Mouse (Mus musculus): ENCODE data around the gene Rfx5. TPM values are rescaled to one million over a fixed set of nuclear protein-coding genes. Genes with fewer than 3 reads are reported as not detected.

Gene Rfx5
- polyA plus RNA-seq, 1 experiment, result 3.5 TPM

- H3K36me3 ChIP-seq (ENCODE audit: control insufficient read depth, insufficient read depth), result no peaks in the 10 kb centered on the region
- no peak overlapping the region for H3K4me3 ChIP-seq
- H3K79me2 ChIP-seq (ENCODE audit: control insufficient read depth, insufficient read depth), result no peaks in the 10 kb centered on the region
- TF ChIP-seq USF1 (IDR thresholded peaks at IDR 0.05; ENCODE audit: low read depth) (no peak), MAX (IDR thresholded peaks at IDR 0.05; ENCODE audit: low read depth) (no peak), MYOG (IDR thresholded peaks at IDR 0.05; ENCODE audit: control insufficient read depth in 1 of 3, insufficient read depth in 1 of 3, insufficient read length in 2 of 3, low read depth in 2 of 3) (no peak), MYOD1 (IDR thresholded peaks at IDR 0.05; ENCODE audit: control insufficient read depth in 1 of 3, insufficient read length in 2 of 3, low read depth in 2 of 3) (no peak), SRF (IDR thresholded peaks at IDR 0.05; ENCODE audit: control insufficient read depth, insufficient read length, low read depth) (no peak), E2F4 (IDR thresholded peaks at IDR 0.05; ENCODE audit: insufficient read depth) (no peak), POLR2AphosphoS2 (IDR thresholded peaks at IDR 0.05; ENCODE audit: insufficient read length, low read depth) (no peak), TCF12 (IDR thresholded peaks at IDR 0.05; ENCODE audit: insufficient read depth, poor library complexity, severe bottlenecking) (no peak), POLR2A (IDR thresholded peaks at IDR 0.05; ENCODE audit: insufficient read length, low read depth) (no peak), TCF3 (IDR thresholded peaks at IDR 0.05; ENCODE audit: insufficient read length, low read depth) (no peak), CEBPB (IDR thresholded peaks at IDR 0.05; ENCODE audit: insufficient read depth, poor library complexity, severe bottlenecking) (no peak), REST (IDR thresholded peaks at IDR 0.05; ENCODE audit: insufficient read depth, insufficient read length) (no peak)
- no peaks in the 10 kb centered on the region for H3K27me3 ChIP-seq (ENCODE audit: control insufficient read depth, insufficient read depth, insufficient read length)
- no peak overlapping the region for H3K4me2 ChIP-seq (ENCODE audit: low read depth)
- H3ac ChIP-seq (ENCODE audit: control insufficient read depth, insufficient read length), result no peak overlapping the region
Measured at GRCm38 (mm10) chr3:94959871-94960270, 6.0 kb downstream of the Rfx5 start.

DNA sequence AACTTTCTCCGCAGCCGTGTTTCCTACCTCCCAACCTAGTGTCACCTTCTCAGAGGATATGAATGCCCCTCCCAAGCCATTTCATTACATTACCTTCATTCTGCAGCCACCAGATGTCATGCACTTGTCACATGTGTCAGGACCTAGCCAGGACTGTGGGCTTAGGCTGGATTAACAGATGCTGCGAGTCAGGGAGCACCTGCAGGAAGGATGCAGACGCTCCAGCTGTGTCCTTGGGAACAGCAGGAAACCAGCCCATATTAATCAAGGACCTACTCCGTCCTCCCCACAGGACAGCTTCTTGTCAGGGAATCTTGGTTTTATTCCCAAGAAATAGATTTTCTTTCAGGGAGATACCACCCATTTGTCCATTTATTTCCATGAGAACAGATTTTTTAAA lies 6.4 kb downstream of the Rfx5 start:
- no peak overlapping the region for H3K4me3 ChIP-seq
- no peaks in the 10 kb centered on the region for H3K27me3 ChIP-seq (ENCODE audit: control insufficient read depth, insufficient read depth, insufficient read length)
- no peaks in the 10 kb centered on the region for H3K79me2 ChIP-seq (ENCODE audit: control insufficient read depth, insufficient read depth)
- H3ac ChIP-seq (ENCODE audit: control insufficient read depth, insufficient read length), result no peak overlapping the region
- no peak overlapping the region for H3K4me2 ChIP-seq (ENCODE audit: low read depth)
- TF ChIP-seq POLR2AphosphoS2 (IDR thresholded peaks at IDR 0.05; ENCODE audit: insufficient read length, low read depth) (peak; percentile 30), USF1 (IDR thresholded peaks at IDR 0.05; ENCODE audit: low read depth) (no peak)
- no peaks in the 10 kb centered on the region for H3K36me3 ChIP-seq (ENCODE audit: control insufficient read depth, insufficient read depth)

DNA sequence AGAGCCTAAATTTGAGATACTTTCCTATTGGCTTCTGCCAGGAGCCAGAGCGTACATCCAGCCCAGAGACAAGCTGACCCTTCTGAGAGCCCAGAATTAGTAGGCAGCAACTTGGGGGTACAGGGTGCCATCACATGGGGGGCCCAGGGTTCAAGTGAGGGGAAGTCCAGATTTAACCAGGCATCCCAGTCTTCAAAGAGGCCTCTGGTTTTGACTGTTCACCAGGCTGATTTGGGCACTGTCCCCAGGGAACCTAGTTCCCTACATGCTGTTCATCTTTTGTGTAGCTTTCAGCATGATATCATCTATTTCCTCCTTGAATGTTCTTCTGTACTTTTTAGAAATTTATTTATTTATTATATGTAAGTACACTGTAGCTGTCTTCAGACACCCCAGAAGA lies 11.1 kb downstream of the Rfx5 start:
- no peaks in the 10 kb centered on the region for H3K79me2 ChIP-seq (ENCODE audit: control insufficient read depth, insufficient read depth)
- no peaks in the 10 kb centered on the region for H3K36me3 ChIP-seq (ENCODE audit: control insufficient read depth, insufficient read depth)
- no peak overlapping the region for H3ac ChIP-seq (ENCODE audit: control insufficient read depth, insufficient read length)
- no peak overlapping the region for H3K4me3 ChIP-seq
- no peak overlapping the region for H3K4me2 ChIP-seq (ENCODE audit: low read depth)
- TF ChIP-seq SRF (IDR thresholded peaks at IDR 0.05; ENCODE audit: control insufficient read depth, insufficient read length, low read depth), result no peak
- no peak for TF ChIP-seq MAX (IDR thresholded peaks at IDR 0.05; ENCODE audit: low read depth)
- TF ChIP-seq MYOG (IDR thresholded peaks at IDR 0.05; ENCODE audit: control insufficient read depth in 1 of 3, insufficient read depth in 1 of 3, insufficient read length in 2 of 3, low read depth in 2 of 3), result no peak
- no peak for TF ChIP-seq TCF3 (IDR thresholded peaks at IDR 0.05; ENCODE audit: insufficient read length, low read depth)
- no peak for TF ChIP-seq POLR2A (IDR thresholded peaks at IDR 0.05; ENCODE audit: insufficient read length, low read depth)
- TF ChIP-seq MYOD1 (IDR thresholded peaks at IDR 0.05; ENCODE audit: control insufficient read depth in 1 of 3, insufficient read length in 2 of 3, low read depth in 2 of 3), result no peak
- TF ChIP-seq CEBPB (IDR thresholded peaks at IDR 0.05; ENCODE audit: insufficient read depth, poor library complexity, severe bottlenecking), result no peak
- no peak for TF ChIP-seq E2F4 (IDR thresholded peaks at IDR 0.05; ENCODE audit: insufficient read depth)
- TF ChIP-seq POLR2AphosphoS2 (IDR thresholded peaks at IDR 0.05; ENCODE audit: insufficient read length, low read depth), result no peak
- TF ChIP-seq TCF12 (IDR thresholded peaks at IDR 0.05; ENCODE audit: insufficient read depth, poor library complexity, severe bottlenecking), result no peak
- no peak for TF ChIP-seq USF1 (IDR thresholded peaks at IDR 0.05; ENCODE audit: low read depth)
- no peak for TF ChIP-seq REST (IDR thresholded peaks at IDR 0.05; ENCODE audit: insufficient read depth, insufficient read length)
- H3K27me3 ChIP-seq (ENCODE audit: control insufficient read depth, insufficient read depth, insufficient read length), result no peaks in the 10 kb centered on the region

- H3K36me3 ChIP-seq (ENCODE audit: control insufficient read depth, insufficient read depth), result no peaks in the 10 kb centered on the region
- no peak overlapping the region for H3K4me3 ChIP-seq
- H3K27me3 ChIP-seq (ENCODE audit: control insufficient read depth, insufficient read depth, insufficient read length), result no peaks in the 10 kb centered on the region
- no peaks in the 10 kb centered on the region for H3K79me2 ChIP-seq (ENCODE audit: control insufficient read depth, insufficient read depth)
- H3ac ChIP-seq (ENCODE audit: control insufficient read depth, insufficient read length), result no peak overlapping the region
- TF ChIP-seq POLR2AphosphoS2 (IDR thresholded peaks at IDR 0.05; ENCODE audit: insufficient read length, low read depth) (no peak), REST (IDR thresholded peaks at IDR 0.05; ENCODE audit: insufficient read depth, insufficient read length) (no peak), POLR2A (IDR thresholded peaks at IDR 0.05; ENCODE audit: insufficient read length, low read depth) (no peak), SRF (IDR thresholded peaks at IDR 0.05; ENCODE audit: control insufficient read depth, insufficient read length, low read depth) (no peak), MYOD1 (IDR thresholded peaks at IDR 0.05; ENCODE audit: control insufficient read depth in 1 of 3, insufficient read length in 2 of 3, low read depth in 2 of 3) (no peak), MAX (IDR thresholded peaks at IDR 0.05; ENCODE audit: low read depth) (no peak), TCF12 (IDR thresholded peaks at IDR 0.05; ENCODE audit: insufficient read depth, poor library complexity, severe bottlenecking) (no peak), CEBPB (IDR thresholded peaks at IDR 0.05; ENCODE audit: insufficient read depth, poor library complexity, severe bottlenecking) (no peak), MYOG (IDR thresholded peaks at IDR 0.05; ENCODE audit: control insufficient read depth in 1 of 3, insufficient read depth in 1 of 3, insufficient read length in 2 of 3, low read depth in 2 of 3) (no peak), USF1 (IDR thresholded peaks at IDR 0.05; ENCODE audit: low read depth) (no peak), TCF3 (IDR thresholded peaks at IDR 0.05; ENCODE audit: insufficient read length, low read depth) (no peak), E2F4 (IDR thresholded peaks at IDR 0.05; ENCODE audit: insufficient read depth) (no peak)
- no peak overlapping the region for H3K4me2 ChIP-seq (ENCODE audit: low read depth)
Measured at GRCm38 (mm10) chr3:94965878-94966277, 12.0 kb downstream of the Rfx5 start.

- Histone ChIP-seq H3K27me3 (ENCODE audit: control insufficient read depth, insufficient read depth, insufficient read length) (no peaks in the 10 kb centered on the region), H3K36me3 (ENCODE audit: control insufficient read depth, insufficient read depth) (no peaks in the 10 kb centered on the region), H3K79me2 (ENCODE audit: control insufficient read depth, insufficient read depth) (peaks cover 26% of the 10 kb centered on the region), H3K4me3 (no peak overlapping the region), H3ac (ENCODE audit: control insufficient read depth, insufficient read length) (no peak overlapping the region), H3K4me2 (ENCODE audit: low read depth) (no peak overlapping the region)
- TF ChIP-seq TCF12 (IDR thresholded peaks at IDR 0.05; ENCODE audit: insufficient read depth, poor library complexity, severe bottlenecking), result no peak
- no peak for TF ChIP-seq MYOD1 (IDR thresholded peaks at IDR 0.05; ENCODE audit: control insufficient read depth in 1 of 3, insufficient read length in 2 of 3, low read depth in 2 of 3)
- TF ChIP-seq TCF3 (IDR thresholded peaks at IDR 0.05; ENCODE audit: insufficient read length, low read depth), result no peak
- TF ChIP-seq CEBPB (IDR thresholded peaks at IDR 0.05; ENCODE audit: insufficient read depth, poor library complexity, severe bottlenecking), result no peak
- no peak for TF ChIP-seq POLR2A (IDR thresholded peaks at IDR 0.05; ENCODE audit: insufficient read length, low read depth)
- no peak for TF ChIP-seq POLR2AphosphoS2 (IDR thresholded peaks at IDR 0.05; ENCODE audit: insufficient read length, low read depth)
- TF ChIP-seq MYOG (IDR thresholded peaks at IDR 0.05; ENCODE audit: control insufficient read depth in 1 of 3, insufficient read depth in 1 of 3, insufficient read length in 2 of 3, low read depth in 2 of 3), result no peak
- TF ChIP-seq REST (IDR thresholded peaks at IDR 0.05; ENCODE audit: insufficient read depth, insufficient read length), result no peak
- TF ChIP-seq E2F4 (IDR thresholded peaks at IDR 0.05; ENCODE audit: insufficient read depth), result no peak
- no peak for TF ChIP-seq USF1 (IDR thresholded peaks at IDR 0.05; ENCODE audit: low read depth)
- no peak for TF ChIP-seq SRF (IDR thresholded peaks at IDR 0.05; ENCODE audit: control insufficient read depth, insufficient read length, low read depth)
- TF ChIP-seq MAX (IDR thresholded peaks at IDR 0.05; ENCODE audit: low read depth), result no peak
Measured at GRCm38 (mm10) chr3:94972552-94972951, 18.7 kb downstream of the Rfx5 start.

Data from myocyte (in vitro differentiated cells).